Mouse (Mus musculus) heart, postnatal 0 days (tissue): ENCODE data around the gene Esrra.

Experiments used
- CTCF ChIP-seq: IDR thresholded peaks from 2 replicates; pipeline ENCODE4 v1.5.1; 2016; ENCODE audit warnings: antibody characterized with exemption, control low read depth, low read depth
- EP300 ChIP-seq: IDR thresholded peaks from 2 replicates; pipeline ENCODE4 v1.6.1; 2016; ENCODE audit warnings: antibody characterized with exemption, low read depth

GRCm38 (mm10) chr19:6871574-6872271 lies 49.9 kb downstream of the Esrra start:
- TF ChIP-seq CTCF (peak; percentile 60), EP300 (no peak)
